Mouse (Mus musculus) adrenal gland, postnatal 4 days (tissue): ENCODE data around the gene Zfp626. TPM values are rescaled to one million over a fixed set of nuclear protein-coding genes. Genes with fewer than 3 reads are reported as not detected.
"Not testable (repeated sequence)": the region's sequence is repeated elsewhere in the genome, so short reads cannot be mapped to it uniquely, and the experiment has no call there.

Experiments
- DNase-seq, 2 experiments: peaks; one replicate each; pipeline ENCODE4 v3.0.0; 2021 to 2022; ENCODE audit warnings: low spot score in 2 of 2, mixed read lengths in 2 of 2
- long read RNA-seq, 2 experiments: library from polyadenylated mRNA; stranded (forward); transcript quantifications; one replicate each; pipeline ENCODE4 v2.0.0; 2021
- total RNA-seq, 2 experiments: library from RNA; stranded (reverse); gene quantifications; 2 replicates each; pipeline ENCODE4 v1.2.3; 2021

Gene Zfp626
- 10 to 100 TPM in 1 of 2 experiments, 1 to 10 TPM in 1; 10.0 to 12.5 TPM for total RNA-seq
- long read RNA-seq, experiment 1, partial matches to known transcripts, result 0 of 1 reads
- long read RNA-seq, experiment 1, other reads (novel, unspliced or antisense), result 1 of 1 reads
- long read RNA-seq, experiment 2, partial matches to known transcripts, result 0 of 1 reads
- long read RNA-seq, experiment 2, other reads (novel, unspliced or antisense), result 1 of 1 reads

GRCm38 (mm10) chr7:27806896-27807295 lies at the start of gene Zfp626:
Gene Zfp626, plus strand, starts transcription at chr7:27807196.
- DNase-seq, result not testable (repeated sequence)

- DNase-seq, result no peak
These were observed 41.7 kb upstream of the Zfp626 start for GRCm38 (mm10) chr7:27765176-27765886.

GRCm38 (mm10) chr7:27789306-27789705 lies 17.7 kb upstream of the Zfp626 start:
- no peak for DNase-seq

DNA sequence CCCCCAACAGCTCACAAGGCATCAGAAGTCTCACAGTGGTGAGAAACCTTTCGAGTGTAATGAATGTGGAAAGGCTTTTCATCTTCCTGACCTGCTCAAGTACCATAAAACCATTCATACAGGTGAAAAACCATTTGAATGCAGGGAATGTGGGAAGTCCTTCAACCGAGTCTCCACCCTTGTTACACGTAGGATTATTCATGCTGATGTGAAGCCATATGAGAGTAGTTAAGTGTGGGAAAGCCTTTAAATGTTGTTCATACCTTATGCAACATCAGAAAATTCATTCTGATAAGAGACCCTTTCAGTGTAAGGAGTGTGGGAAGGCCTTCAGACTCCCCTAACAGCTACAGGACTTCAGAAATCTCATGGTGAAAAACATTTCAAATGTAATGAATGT lies 13.1 kb upstream of the Zfp626 start:
- not testable (repeated sequence) for DNase-seq

DNA sequence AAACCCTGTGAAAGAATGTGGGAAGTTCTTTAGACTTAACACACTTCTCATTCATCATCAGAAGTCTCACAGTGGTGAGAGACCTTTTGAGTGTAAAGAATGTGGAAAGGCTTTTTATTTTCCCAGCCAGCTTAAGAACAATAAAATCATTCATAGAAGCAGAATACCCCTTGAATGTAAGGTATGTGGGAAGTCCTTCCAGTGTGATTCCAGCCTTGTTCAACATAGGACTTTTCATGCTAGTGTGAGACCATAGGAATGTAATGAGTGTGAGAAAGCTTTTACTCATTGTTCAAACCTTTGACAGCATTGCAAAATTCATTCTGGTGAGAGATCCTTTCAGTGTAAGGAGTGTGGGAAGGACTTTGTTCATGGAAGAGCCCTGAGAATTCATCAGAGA lies 12.4 kb upstream of the Zfp626 start:
- DNase-seq, result no peak

DNA sequence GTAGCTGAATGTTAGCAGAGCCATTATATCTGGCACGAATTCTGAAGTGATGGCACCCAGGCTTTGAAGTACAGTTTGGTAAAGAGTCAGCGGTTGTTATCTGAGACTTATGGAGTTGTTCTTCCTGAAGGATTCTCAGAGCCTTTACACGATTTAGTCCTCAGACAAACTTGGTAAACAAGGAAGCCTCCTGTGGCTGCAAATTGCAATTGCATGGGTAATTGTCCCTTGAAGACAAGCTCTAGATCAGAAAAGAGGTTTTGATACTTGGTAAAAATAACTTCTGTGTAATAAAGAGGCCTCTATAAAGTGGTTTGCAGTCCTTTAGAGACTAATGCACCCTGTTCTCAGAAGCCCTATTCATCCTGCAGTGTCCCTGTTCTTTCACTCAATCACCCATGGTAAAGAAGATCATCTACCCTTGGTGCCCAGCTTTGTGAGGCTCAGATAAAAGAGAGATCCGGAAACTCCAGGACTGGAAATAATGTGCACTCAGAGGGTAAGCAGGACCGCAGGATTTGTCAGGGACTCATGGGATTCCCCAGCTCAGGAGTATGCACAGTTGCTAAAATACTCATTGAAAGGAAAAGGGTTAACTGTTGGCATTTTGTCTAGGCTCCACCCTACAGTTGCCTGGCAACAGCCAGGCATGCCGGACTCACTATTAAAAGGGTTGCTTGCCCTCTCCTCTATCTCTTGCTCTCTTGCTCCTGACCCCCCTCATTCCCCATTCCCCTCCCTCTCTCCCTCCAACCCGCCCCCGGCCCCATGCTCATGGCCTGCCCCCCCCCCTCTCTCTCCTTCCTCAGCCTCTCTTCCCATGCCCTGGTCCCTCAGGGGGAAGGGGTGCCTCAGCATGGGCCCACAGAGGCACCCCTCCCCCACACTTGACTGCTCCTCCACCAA lies 8.8 kb upstream of the Zfp626 start:
- no peak for DNase-seq

DNA sequence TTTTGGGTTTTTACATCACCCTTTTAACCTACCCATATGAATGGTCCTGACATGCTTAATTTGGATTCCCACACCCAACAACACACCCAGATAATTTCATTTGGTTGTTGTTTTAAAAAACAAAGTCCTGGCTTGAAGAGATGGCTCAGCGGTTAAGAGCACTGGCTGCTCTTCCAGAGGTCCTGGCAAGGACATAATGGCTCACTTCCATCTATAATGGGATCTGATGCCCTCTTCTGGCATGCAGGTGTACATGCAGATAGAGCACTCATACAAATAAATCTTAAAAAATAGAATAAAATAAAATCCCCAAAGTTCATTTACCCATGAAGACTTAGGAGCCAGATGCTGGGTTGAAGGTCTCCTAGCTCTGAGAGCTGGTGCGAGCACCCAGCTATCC lies 5.9 kb upstream of the Zfp626 start:
- DNase-seq, result no peak

GRCm38 (mm10) chr7:27802986-27803385 lies 4.0 kb upstream of the Zfp626 start:
- DNase-seq, result no peak

GRCm38 (mm10) chr7:27804297-27805030 lies 2.5 kb upstream of the Zfp626 start:
- DNase-seq, result peak; percentile 38 to 51

GRCm38 (mm10) chr7:27807305-27807704 lies 309 bp downstream of the Zfp626 start:
- DNase-seq, result not testable (repeated sequence)

DNA sequence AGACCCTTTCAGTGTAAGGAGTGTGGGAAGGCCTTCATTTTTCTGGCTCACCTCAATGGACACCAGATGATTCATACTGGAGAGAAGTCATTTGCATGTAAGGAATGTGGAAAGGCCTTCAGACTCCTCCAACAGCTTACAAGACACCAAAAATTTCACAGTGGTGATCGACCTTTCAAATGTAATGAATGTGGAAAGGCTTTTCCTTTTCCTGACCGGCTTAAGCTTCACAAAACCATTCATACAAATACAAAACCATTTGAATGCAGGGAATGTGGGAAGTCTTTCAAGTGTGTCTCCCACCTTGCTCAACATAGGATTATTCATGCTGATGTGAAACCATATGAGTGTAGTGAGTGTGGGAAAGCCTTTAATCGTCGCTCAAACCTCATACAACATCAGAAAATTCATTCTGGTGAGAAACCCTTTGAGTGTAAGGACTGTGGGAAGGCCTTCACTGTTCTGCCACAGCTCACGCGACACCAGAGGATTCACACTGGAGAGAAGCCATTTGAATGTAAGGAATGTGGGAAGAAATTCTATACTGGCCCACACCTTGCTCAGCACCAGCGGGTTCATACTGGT lies 11.6 kb downstream of the Zfp626 start:
- no peak for DNase-seq

DNA sequence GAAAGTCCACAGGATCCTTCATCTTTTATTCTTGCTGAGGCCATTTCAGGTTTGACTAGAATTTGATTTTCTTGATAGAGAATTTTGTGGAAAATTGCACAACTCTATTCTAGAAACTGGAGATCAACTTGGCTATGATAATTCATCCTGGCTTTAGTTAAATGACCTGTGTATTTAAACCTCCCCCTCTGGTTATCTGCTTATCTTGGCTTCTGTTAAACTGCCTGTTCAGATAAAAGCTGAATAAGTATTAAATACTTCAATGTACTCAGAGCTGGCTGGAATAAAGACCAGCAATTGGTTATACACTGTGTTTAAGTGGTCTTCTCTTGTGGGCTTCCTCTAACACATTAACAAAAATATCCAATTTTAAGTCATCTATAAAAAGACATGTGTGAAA lies 15.6 kb downstream of the Zfp626 start:
- no peak for DNase-seq

GRCm38 (mm10) chr7:27834131-27834530 lies 27.1 kb downstream of the Zfp626 start:
- DNase-seq, result no peak

DNA sequence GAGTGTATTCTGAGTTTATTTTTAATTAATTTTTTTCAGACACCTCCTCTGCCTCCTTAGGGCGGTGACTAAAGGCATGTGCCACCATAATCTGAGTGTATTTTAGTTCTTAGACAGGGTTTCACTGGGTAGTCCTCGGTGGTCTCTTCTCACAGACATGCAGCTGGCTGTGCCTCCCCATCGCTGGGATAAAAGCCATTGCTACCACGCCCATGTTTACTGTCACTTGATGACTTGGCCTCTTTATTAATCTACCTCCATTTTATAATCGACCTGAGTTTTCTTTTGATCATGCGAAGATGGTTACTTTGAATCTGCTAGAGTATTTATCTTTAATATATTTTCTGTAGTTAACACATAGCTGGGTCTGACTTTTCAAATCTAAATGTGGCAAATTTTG lies 30.9 kb downstream of the Zfp626 start:
- DNase-seq, result no peak

DNA sequence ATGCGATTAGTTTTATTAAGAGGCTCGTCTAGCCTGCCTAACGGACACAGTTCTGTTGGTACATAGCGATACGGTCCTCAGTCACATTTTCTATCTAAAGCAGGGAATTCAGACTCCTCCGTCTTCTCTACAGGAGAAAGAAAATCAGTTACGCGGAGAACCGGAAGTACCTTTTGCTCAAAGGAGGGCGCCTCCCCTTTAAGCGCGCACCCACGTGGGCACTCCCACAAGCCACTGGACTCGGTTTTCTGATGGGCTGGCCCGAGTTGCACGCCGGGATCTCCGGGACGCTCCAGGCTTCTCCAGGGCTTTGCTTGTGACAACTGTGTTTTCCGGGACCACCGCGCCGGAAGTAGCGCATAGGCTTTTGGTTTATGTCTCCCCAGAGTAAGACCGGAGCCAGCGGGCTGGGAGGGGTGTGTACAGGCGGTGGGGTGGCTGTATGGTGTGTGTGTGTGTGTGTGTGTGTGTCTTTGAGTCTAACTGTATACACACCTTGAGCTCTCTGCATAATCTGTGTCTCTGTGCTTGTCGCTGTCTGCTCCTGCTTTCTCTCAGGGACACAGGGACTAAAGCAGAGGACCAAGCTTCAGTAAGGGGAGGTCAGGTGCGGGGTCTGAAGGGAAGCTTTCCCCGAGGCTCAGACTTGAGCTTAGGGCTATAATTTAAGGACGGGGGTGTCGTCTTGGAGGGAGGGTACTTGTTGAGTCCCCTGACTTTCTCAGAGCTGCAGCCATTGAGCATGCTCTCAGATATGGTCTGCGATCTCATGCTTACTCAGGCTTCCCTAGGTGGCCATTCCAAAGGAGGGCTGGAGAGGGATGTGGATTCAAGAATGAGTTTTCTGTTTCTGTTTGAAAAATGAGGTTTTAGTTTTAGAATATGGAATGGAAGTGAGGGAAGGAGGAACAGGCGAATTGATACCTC lies 31.6 kb downstream of the Zfp626 start, which contains the start of gene Zfp59:
Gene Zfp59, plus strand, starts transcription at position 285 of the 927 bp plus-strand sequence.
- peak; percentile 64 to 79 for DNase-seq

- DNase-seq, result no peak
These were observed 32.6 kb downstream of the Zfp626 start for GRCm38 (mm10) chr7:27839596-27839995.

DNA sequence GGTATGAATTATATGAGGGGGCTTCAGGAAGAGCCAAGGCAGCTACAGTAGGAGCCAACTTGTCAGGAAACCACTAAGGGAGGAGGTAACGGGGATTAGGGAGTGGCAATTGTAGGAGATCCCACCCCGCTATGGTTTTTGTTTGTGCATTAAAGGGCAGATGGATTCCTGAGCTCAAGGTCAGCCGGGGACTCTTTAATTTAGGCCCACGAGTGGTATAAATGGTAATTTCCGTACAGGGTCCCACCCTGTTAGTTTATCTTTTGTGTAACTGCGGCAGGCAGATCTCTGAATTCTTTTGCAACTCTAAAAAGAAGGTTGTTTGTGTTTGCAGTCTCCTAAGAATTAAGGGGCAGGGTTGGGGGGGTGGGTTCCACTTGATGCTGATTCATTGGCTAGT lies 33.1 kb downstream of the Zfp626 start:
- no peak for DNase-seq

DNA sequence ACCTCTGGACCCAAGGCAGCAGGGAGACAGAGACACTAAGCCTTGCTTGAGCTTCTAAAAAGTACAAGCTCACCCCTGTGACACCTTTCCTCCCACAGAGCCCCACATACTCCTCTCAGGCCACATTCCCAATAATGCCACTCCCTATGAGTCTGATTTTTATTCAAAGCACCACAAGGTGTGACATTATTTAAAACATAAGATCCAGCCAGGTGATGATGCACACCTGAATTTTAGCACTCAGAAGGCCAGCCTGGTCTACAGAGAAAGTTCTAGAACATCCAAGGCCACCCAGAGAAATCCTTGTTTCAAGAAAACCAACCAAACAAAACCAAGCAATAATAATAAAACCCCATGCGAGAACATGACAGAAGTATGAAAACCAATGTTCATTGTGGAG lies 50.2 kb downstream of the Zfp626 start, which contains the start of gene Zfp607a:
Gene Zfp607a, plus strand, starts transcription at position 301 of the 400 bp plus-strand sequence.
- DNase-seq, result no peak
